Mouse (Mus musculus): ENCODE results near the gene Iqch.

The Iqch gene

DNA sequence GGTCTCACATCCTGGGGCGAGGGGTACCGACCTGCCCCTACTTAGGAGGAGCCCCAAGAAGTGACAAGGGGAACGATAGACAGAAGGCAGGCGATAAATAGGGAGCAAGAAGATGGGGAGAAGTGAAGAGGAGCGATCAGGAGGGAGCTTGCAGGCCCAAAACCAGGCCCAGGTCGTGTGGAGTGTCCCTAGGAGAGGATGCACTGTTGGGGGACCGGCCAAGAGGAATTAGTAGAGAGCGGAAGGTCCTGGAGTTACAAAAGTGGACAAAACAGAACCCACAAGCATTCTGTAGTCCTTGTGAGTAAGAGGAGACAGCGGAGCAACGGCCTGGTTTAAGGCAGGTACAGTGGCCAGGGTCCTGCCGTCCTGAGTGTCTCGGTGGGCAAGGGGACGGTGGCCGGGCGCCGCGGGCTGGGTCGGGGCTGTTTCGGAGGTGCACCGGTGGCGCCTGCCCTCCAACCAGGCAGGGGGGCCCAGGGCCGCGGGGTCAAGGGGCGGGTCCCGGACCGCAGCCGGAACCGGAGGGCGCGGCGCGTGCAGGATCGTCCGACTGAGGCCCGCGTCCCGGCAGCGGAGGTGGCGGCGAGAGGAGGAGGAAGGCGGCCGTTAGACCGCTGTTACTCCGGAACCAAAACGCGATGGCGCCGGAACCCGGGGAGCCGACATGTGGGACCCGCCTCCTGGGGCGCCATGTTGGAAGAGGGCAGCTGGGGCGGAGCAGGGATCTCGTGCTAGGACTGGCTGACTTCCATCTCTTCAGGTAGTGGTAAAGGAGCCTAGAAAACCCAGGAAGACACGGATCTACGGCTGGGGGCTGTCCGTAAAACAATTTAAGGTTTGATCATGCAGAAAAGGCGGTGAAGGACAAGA, 224.8 kb downstream of the Iqch start, which contains the start of gene Map2k5:
TSS of gene Map2k5 (minus strand) at position 633 of the 873 bp plus-strand sequence.
- peak; percentile 90 for DNase-seq (ENCODE audit: extremely low spot score, low spot score)

DNA sequence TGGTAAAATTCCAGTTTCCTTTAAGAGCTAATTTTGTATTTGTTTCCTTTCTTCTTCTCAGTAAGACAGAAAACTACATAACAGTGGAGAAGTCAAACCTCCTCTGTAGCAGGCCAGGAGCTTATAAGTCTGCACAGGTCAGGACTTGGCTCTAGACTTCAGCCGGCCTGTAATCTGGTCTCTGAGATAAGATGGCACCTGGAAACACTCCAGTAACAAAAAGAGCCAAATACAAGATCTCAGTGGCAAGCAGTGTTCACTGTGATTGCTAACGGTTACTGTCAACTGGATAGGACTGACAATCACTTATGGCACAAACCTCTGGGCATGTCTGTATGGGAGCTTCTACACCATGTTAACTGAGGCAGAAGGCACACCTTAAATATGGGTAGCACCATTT, 229.0 kb downstream of the Iqch start:
- no peak for DNase-seq (ENCODE audit: extremely low spot score, low spot score)

DNA sequence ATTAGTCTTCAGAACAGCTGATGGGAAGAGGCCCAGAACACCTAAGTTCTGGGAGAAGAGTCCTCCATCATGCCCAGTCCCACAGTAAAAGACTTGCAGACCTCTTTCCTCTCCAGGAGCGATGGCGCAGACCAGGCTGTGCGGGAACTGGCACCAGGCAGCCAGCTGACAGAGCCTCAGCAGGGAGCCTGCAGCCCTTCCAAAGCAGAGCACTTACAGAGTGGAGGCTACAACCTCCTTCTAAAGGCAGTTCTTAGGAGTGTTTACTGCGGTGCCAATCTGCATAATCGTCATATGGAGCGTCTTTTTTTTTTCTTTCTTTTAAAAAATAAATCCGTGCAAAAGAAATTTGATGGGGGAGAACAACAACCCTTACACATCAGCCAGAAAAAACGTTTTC, 229.8 kb downstream of the Iqch start:
- DNase-seq (ENCODE audit: extremely low spot score, low spot score): no peak

All from neural tube, embryonic 10.5 days (tissue).